Mouse (Mus musculus): Measurements from ENCODE around the gene Ap3b1.

DNA sequence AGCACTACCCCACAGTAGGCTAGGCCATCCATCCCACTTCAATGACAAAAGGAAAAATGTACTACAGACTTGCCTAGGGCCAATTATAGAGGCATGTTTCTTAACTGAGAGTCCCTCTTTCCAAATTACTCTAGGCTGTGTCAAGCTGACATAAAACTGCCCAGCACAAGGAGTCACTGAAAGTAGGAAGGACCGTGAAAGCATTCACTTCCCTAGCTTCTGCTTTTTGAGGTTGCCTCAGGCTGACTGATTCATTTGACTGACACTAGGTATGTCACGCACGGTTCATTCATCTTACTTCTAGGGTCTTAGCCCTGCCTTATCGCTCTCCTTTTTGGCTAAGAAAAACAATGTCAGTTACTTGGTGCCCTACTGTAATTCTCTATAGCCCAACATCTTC lies 36.3 kb upstream of the Ap3b1 start:
- no peak for TF ChIP-seq REST (IDR thresholded peaks at IDR 0.05; ENCODE audit: insufficient read depth, insufficient read length)
- TF ChIP-seq MAX (IDR thresholded peaks at IDR 0.05; ENCODE audit: low read depth), result no peak
- TF ChIP-seq POLR2AphosphoS2 (IDR thresholded peaks at IDR 0.05; ENCODE audit: insufficient read length, low read depth), result no peak
- TF ChIP-seq POLR2A (IDR thresholded peaks at IDR 0.05; ENCODE audit: insufficient read length, low read depth), result no peak
- no peak for TF ChIP-seq TCF3 (IDR thresholded peaks at IDR 0.05; ENCODE audit: insufficient read length, low read depth)
- TF ChIP-seq TCF12 (IDR thresholded peaks at IDR 0.05; ENCODE audit: insufficient read depth, poor library complexity, severe bottlenecking), result no peak
- TF ChIP-seq E2F4 (IDR thresholded peaks at IDR 0.05; ENCODE audit: insufficient read depth), result no peak
- TF ChIP-seq SRF (IDR thresholded peaks at IDR 0.05; ENCODE audit: control insufficient read depth, insufficient read length, low read depth), result no peak
- TF ChIP-seq MYOG (IDR thresholded peaks at IDR 0.05; ENCODE audit: control insufficient read depth in 1 of 3, insufficient read depth in 1 of 3, insufficient read length in 2 of 3, low read depth in 2 of 3), result no peak

All from myocyte (in vitro differentiated cells).